In the genomic region with DNA sequence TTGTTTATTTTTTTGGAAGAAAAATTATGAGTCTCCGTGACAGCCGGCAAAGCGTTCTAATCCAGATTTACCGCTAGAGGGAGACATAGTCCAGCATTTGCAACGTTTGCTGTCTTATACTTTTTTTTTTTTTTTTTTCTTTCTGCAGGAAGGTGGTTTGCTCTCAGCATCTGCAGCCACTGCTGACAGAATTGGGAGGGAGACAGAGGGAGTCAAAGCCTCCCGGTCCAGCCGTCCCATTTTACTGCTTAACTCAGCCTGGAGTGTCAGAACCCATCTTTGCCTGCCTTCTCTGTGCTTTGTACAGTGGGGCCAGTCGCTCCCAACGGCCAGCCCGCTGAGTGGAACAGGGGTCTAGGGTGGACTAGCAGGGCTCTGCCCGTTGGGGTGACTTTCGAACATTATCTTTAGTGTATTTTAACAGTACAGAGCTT, we compare ENCODE assay signal across 8 mouse cellular contexts. TPM values are rescaled to one million over a fixed set of nuclear protein-coding genes. Genes with fewer than 3 reads are reported as not detected.
DNase-seq lines count a peak whose midpoint lies in the region; ATAC-seq lines count a peak whose summit lies in the region.

A gene (plus strand): TSS at position 121 of the 434 bp plus-strand sequence.

- no peaks in the 10 kb centered on the region for H3K36me3 ChIP-seq in intestine, embryonic 15.5 days
- no peaks in the 10 kb centered on the region for H3K36me3 ChIP-seq in limb, embryonic 10.5 days
- H3K36me3 ChIP-seq in midbrain, embryonic 12.5 days = no peaks in the 10 kb centered on the region
- H3K36me3 ChIP-seq in stomach, embryonic 14.5 days (ENCODE audit: control insufficient read depth, insufficient read depth, low read length) = no peaks in the 10 kb centered on the region

- H3K4me1 ChIP-seq in intestine, embryonic 15.5 days (replicated peaks) = peaks cover 12% of the 10 kb centered on the region
- peaks cover 21% of the 10 kb centered on the region for H3K4me1 ChIP-seq in limb, embryonic 10.5 days
- peaks cover 16% of the 10 kb centered on the region; the same call in 1 of the 2 replicates for H3K4me1 ChIP-seq in midbrain, embryonic 12.5 days
- no peaks in the 10 kb centered on the region; the same call in 1 of the 2 replicates for H3K4me1 ChIP-seq in stomach, embryonic 14.5 days (ENCODE audit: control insufficient read depth, insufficient read depth, low read length)

- H3K27me3 ChIP-seq in intestine, embryonic 15.5 days (replicated peaks) = peaks cover 12% of the 10 kb centered on the region
- H3K27me3 ChIP-seq in limb, embryonic 10.5 days (ENCODE audit: low read depth, poor library complexity, severe bottlenecking) = peaks cover 40% of the 10 kb centered on the region
- H3K27me3 ChIP-seq in midbrain, embryonic 12.5 days = peaks cover 27% of the 10 kb centered on the region
- H3K27me3 ChIP-seq in stomach, embryonic 14.5 days (ENCODE audit: control insufficient read depth, insufficient read depth, low read length) = no peaks in the 10 kb centered on the region

- peak within 1 kb of the TSS; percentile 60 for H3K4me3 ChIP-seq in intestine, embryonic 15.5 days (replicated peaks)
- peak within 1 kb of the TSS; percentile 62 for H3K4me3 ChIP-seq in limb, embryonic 10.5 days
- H3K4me3 ChIP-seq in midbrain, embryonic 12.5 days = peak within 1 kb of the TSS; percentile 61
- peak within 1 kb of the TSS; percentile 59 for H3K4me3 ChIP-seq in stomach, embryonic 14.5 days (ENCODE audit: low read depth, low read length)

- peak within 1 kb of the TSS; percentile 99 for H3K4me2 ChIP-seq in intestine, embryonic 15.5 days (replicated peaks)
- H3K4me2 ChIP-seq in midbrain, embryonic 12.5 days (replicated peaks) = peak within 1 kb of the TSS; percentile 92
- peak within 1 kb of the TSS; percentile 87 for H3K4me2 ChIP-seq in stomach, embryonic 14.5 days (replicated peaks; ENCODE audit: low read depth, low read length)

- DNase-seq in left cerebral cortex, adult 18-20 months (ENCODE audit: low spot score in 2 of 2) = peak; percentile 51 to 58
- no peak for DNase-seq in left cerebral cortex, adult 11 months (ENCODE audit: low spot score)
- DNase-seq in cerebellum, postnatal 36 days = peak; percentile 14 to 38
- peak; percentile 35 to 49 for DNase-seq in frontal cortex, postnatal 25 days (ENCODE audit: low spot score in 2 of 2)
- peak; percentile 74 for DNase-seq in limb, embryonic 10.5 days (ENCODE audit: low spot score)

- no peak within 1 kb of the TSS for H3K27ac ChIP-seq in intestine, embryonic 15.5 days
- H3K27ac ChIP-seq in limb, embryonic 10.5 days = peak within 1 kb of the TSS; percentile 66
- peak within 1 kb of the TSS; percentile 35; the same call in 1 of the 2 replicates for H3K27ac ChIP-seq in midbrain, embryonic 12.5 days (replicated peaks)
- H3K27ac ChIP-seq in stomach, embryonic 14.5 days (ENCODE audit: low read length) = no peak within 1 kb of the TSS

- H3K9me3 ChIP-seq in intestine, embryonic 15.5 days = no peaks in the 10 kb centered on the region
- H3K9me3 ChIP-seq in limb, embryonic 10.5 days (replicated peaks) = no peaks in the 10 kb centered on the region
- H3K9me3 ChIP-seq in midbrain, embryonic 12.5 days = no peaks in the 10 kb centered on the region
- H3K9me3 ChIP-seq in stomach, embryonic 14.5 days (ENCODE audit: control insufficient read depth, low read depth, low read length) = no peaks in the 10 kb centered on the region

- ATAC-seq in intestine, embryonic 15.5 days = peak; percentile 46; the same call in 1 of the 2 replicates
- peak; percentile 64 for ATAC-seq in midbrain, embryonic 12.5 days (ENCODE audit: low FRiP score, low read depth)
- peak; percentile 24; the same call in 1 of the 2 replicates for ATAC-seq in stomach, embryonic 14.5 days (ENCODE audit: insufficient number of reproducible peaks, insufficient read depth, low FRiP score, low read depth)

- WGBS in intestine, embryonic 15.5 days = under 1% methylated on average over 12 of the region's 12 CpGs
- 1% methylated on average over 12 of the region's 12 CpGs for WGBS in limb, embryonic 10.5 days
- under 1% methylated on average over 12 of the region's 12 CpGs for WGBS in midbrain, embryonic 12.5 days
- WGBS in stomach, embryonic 14.5 days = under 1% methylated on average over 12 of the region's 12 CpGs

- H3K9ac ChIP-seq in intestine, embryonic 15.5 days = peak within 1 kb of the TSS; percentile 39; the same call in 1 of the 2 replicates
- peak within 1 kb of the TSS; percentile 62 for H3K9ac ChIP-seq in midbrain, embryonic 12.5 days (replicated peaks)
- peak within 1 kb of the TSS; percentile 58 for H3K9ac ChIP-seq in stomach, embryonic 14.5 days (replicated peaks; ENCODE audit: low read depth, low read length)

RNA-seq across cellular contexts. Expression of the gene that starts here (rescaled TPM):
- total RNA-seq in left cerebral cortex, adult 18-20 months (2021) = 10 to 100 TPM; 69.6 to 72.9 TPM
- polyA plus RNA-seq in intestine, embryonic 15.5 days (2015; fragmentation: Nextera tagmentation; extraction: Ambion mirVana) = 2.3 and 2.8 TPM in 2 replicates
- 0.69 and 1.6 TPM in 2 replicates for polyA plus RNA-seq in limb, embryonic 10.5 days (2016; fragmentation: Nextera tagmentation; extraction: Ambion mirVana)
- 11.3 and 12.6 TPM in 2 replicates for polyA plus RNA-seq in midbrain, embryonic 12.5 days (2016; fragmentation: Nextera tagmentation; extraction: Ambion mirVana)
- 7.1 and 7.6 TPM in 2 replicates for polyA plus RNA-seq in stomach, embryonic 14.5 days (2014; fragmentation: Nextera tagmentation; extraction: Ambion mirVana)

Comparison
In these comparisons a context has a peak if more than half of its experiments do, and no peak if none do; other contexts are left out.
1. H3K27ac ChIP-seq: peak in limb, embryonic 10.5 days (single experiment) and midbrain, embryonic 12.5 days (single experiment); none in intestine, embryonic 15.5 days (single experiment) and stomach, embryonic 14.5 days (single experiment).
2. Peak in every context shown above with its lines, with median percentiles within 50 percentile points of each other: ATAC-seq, H3K4me2 ChIP-seq, H3K4me3 ChIP-seq and H3K9ac ChIP-seq.